ENCODE assay signal across 8 mouse cellular contexts in the genomic region with DNA sequence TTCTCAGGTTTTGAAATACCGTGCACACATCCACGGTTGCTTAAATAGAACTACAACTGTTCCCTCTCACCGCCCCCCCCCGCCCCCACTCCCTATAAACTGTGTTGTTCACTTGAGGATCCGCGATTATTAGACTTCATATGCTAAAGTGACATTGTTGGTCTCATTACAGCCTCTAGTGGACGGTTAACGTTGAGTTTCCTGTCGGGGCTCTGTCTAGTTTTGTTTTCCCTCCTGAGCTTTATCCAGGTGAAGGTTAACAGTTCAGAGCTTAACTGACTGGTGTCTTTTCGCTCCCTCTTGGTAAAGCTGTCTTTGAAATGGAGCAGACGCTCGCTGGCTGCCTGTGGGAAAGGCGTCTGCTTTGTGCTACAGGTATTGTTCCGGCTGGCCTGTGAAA. TPM values are rescaled to one million over a fixed set of nuclear protein-coding genes. Genes with fewer than 3 reads are reported as not detected.
A peak's percentile ranks its signal among the peaks of the same experiment; 100 is the strongest.
DNase-seq lines count a peak whose midpoint lies in the region; ATAC-seq and TF ChIP-seq lines count a peak whose summit lies in the region.

No protein-coding gene starts in this region.

- no peak for TF ChIP-seq EP300 in MEL (IDR thresholded peaks at IDR 0.05; ENCODE audit: low read depth in 1 of 2, low read length in 2 of 2)

- H3K4me3 ChIP-seq in MEL (ENCODE audit: control insufficient read depth in 1 of 2, insufficient read depth in 1 of 2, low read depth in 2 of 2, low read length in 2 of 2): peak overlapping the region; percentile 16 to 46; a peak in 3 of 4 replicates
- peak overlapping the region; percentile 85; the same call in 1 of the 2 replicates for H3K4me3 ChIP-seq in embryonic facial prominence, embryonic 13.5 days
- H3K4me3 ChIP-seq in hindbrain, embryonic 13.5 days: peak overlapping the region; percentile 90
- peak overlapping the region; percentile 84 for H3K4me3 ChIP-seq in liver, embryonic 13.5 days (replicated peaks)
- H3K4me3 ChIP-seq in neural tube, embryonic 12.5 days: no peak overlapping the region

- DNase-seq in B cell, adult 2 months: peak; percentile 37 to 48
- DNase-seq in MEL (ENCODE audit: low read depth, low spot score): peak; percentile 76
- peak; percentile 9 for DNase-seq in liver, embryonic 13.5 days
- DNase-seq in urinary bladder, adult 2 months (ENCODE audit: low spot score): no peak
- DNase-seq in urinary bladder, postnatal 10 days (ENCODE audit: low spot score): no peak

- ATAC-seq in embryonic facial prominence, embryonic 13.5 days (ENCODE audit: insufficient number of reproducible peaks, insufficient read depth, low FRiP score, low TSS enrichment, low read depth): no peak
- no peak for ATAC-seq in hindbrain, embryonic 13.5 days (ENCODE audit: low FRiP score)
- ATAC-seq in liver, embryonic 13.5 days (ENCODE audit: low read depth): no peak
- no peak for ATAC-seq in neural tube, embryonic 12.5 days (ENCODE audit: low FRiP score, low read depth)

- 3% methylated on average over 14 of the region's 14 CpGs for WGBS in embryonic facial prominence, embryonic 13.5 days
- WGBS in hindbrain, embryonic 13.5 days: 4% methylated on average over 14 of the region's 14 CpGs
- WGBS in liver, embryonic 13.5 days (ENCODE audit: insufficient replicate concordance): 6% methylated on average over 14 of the region's 14 CpGs
- 2% methylated on average over 14 of the region's 14 CpGs for WGBS in neural tube, embryonic 12.5 days

- peaks cover 2% of the 10 kb centered on the region; the same call in 1 of the 2 replicates for H3K79me2 ChIP-seq in MEL (ENCODE audit: control insufficient read depth, insufficient read depth, low read length, poor library complexity)

- no peak overlapping the region; the same call in 1 of the 2 replicates for H3K9ac ChIP-seq in MEL (ENCODE audit: control insufficient read depth, low read depth, low read length, poor library complexity, severe bottlenecking)
- H3K9ac ChIP-seq in embryonic facial prominence, embryonic 13.5 days: no peak overlapping the region
- H3K9ac ChIP-seq in hindbrain, embryonic 13.5 days: no peak overlapping the region
- no peak overlapping the region for H3K9ac ChIP-seq in liver, embryonic 13.5 days
- H3K9ac ChIP-seq in neural tube, embryonic 12.5 days: no peak overlapping the region

- H3K4me2 ChIP-seq in embryonic facial prominence, embryonic 13.5 days: peak overlapping the region; percentile 85
- H3K4me2 ChIP-seq in hindbrain, embryonic 13.5 days: peak overlapping the region; percentile 87
- H3K4me2 ChIP-seq in liver, embryonic 13.5 days: peak overlapping the region; percentile 99
- peak overlapping the region; percentile 90 for H3K4me2 ChIP-seq in neural tube, embryonic 12.5 days (replicated peaks)

- peaks cover 0 to 2% of the 10 kb centered on the region in 2 experiments; a peak in 3 of 4 replicates for H3K4me1 ChIP-seq in MEL (ENCODE audit: control insufficient read depth in 1 of 2, insufficient read depth in 2 of 2, low read length in 2 of 2)
- H3K4me1 ChIP-seq in embryonic facial prominence, embryonic 13.5 days: peaks cover 29% of the 10 kb centered on the region
- H3K4me1 ChIP-seq in hindbrain, embryonic 13.5 days (replicated peaks): peaks cover 31% of the 10 kb centered on the region
- H3K4me1 ChIP-seq in liver, embryonic 13.5 days (replicated peaks): peaks cover 35% of the 10 kb centered on the region
- peaks cover 28% of the 10 kb centered on the region for H3K4me1 ChIP-seq in neural tube, embryonic 12.5 days

- no peaks in the 10 kb centered on the region for H3K9me3 ChIP-seq in MEL (replicated peaks; ENCODE audit: insufficient read depth, low read length)
- no peaks in the 10 kb centered on the region for H3K9me3 ChIP-seq in embryonic facial prominence, embryonic 13.5 days
- no peaks in the 10 kb centered on the region for H3K9me3 ChIP-seq in hindbrain, embryonic 13.5 days
- no peaks in the 10 kb centered on the region for H3K9me3 ChIP-seq in liver, embryonic 13.5 days (replicated peaks)
- H3K9me3 ChIP-seq in neural tube, embryonic 12.5 days: no peaks in the 10 kb centered on the region

- H3K27ac ChIP-seq in MEL (ENCODE audit: control insufficient read depth, low read depth, low read length): no peak overlapping the region
- no peak overlapping the region for H3K27ac ChIP-seq in embryonic facial prominence, embryonic 13.5 days
- H3K27ac ChIP-seq in hindbrain, embryonic 13.5 days: no peak overlapping the region
- no peak overlapping the region for H3K27ac ChIP-seq in liver, embryonic 13.5 days
- H3K27ac ChIP-seq in neural tube, embryonic 12.5 days: no peak overlapping the region

- TF ChIP-seq CTCF in MEL (IDR thresholded peaks at IDR 0.05 in 2 of 3, conservative IDR thresholded peaks at IDR 0.05 in 1 of 3; ENCODE audit: control insufficient read depth in 1 of 3, insufficient read depth in 1 of 3, low read depth in 2 of 3, low read length in 3 of 3, poor library complexity in 1 of 3, severe bottlenecking in 1 of 3): peak in 2 of 3 experiments; percentile 48 to 63; a peak in 4 of 6 replicates

- H3K27me3 ChIP-seq in MEL (ENCODE audit: control insufficient read depth in 1 of 2, insufficient read depth in 2 of 2, low read length in 2 of 2): peaks cover 0 to 1% of the 10 kb centered on the region in 2 experiments; a peak in 1 of 4 replicates
- peaks cover 12% of the 10 kb centered on the region for H3K27me3 ChIP-seq in embryonic facial prominence, embryonic 13.5 days
- H3K27me3 ChIP-seq in hindbrain, embryonic 13.5 days: peaks cover 3% of the 10 kb centered on the region; the same call in 1 of the 2 replicates
- no peaks in the 10 kb centered on the region for H3K27me3 ChIP-seq in liver, embryonic 13.5 days
- H3K27me3 ChIP-seq in neural tube, embryonic 12.5 days (replicated peaks): no peaks in the 10 kb centered on the region

- peak; percentile 61 for TF ChIP-seq RAD21 in MEL (IDR thresholded peaks at IDR 0.05; ENCODE audit: low read depth, low read length)

- H3K36me3 ChIP-seq in MEL (ENCODE audit: control insufficient read depth in 1 of 2, insufficient read depth in 2 of 2, low read length in 2 of 2): no peaks in the 10 kb centered on the region
- H3K36me3 ChIP-seq in embryonic facial prominence, embryonic 13.5 days: no peaks in the 10 kb centered on the region
- no peaks in the 10 kb centered on the region for H3K36me3 ChIP-seq in hindbrain, embryonic 13.5 days
- no peaks in the 10 kb centered on the region for H3K36me3 ChIP-seq in liver, embryonic 13.5 days
- no peaks in the 10 kb centered on the region for H3K36me3 ChIP-seq in neural tube, embryonic 12.5 days

- no peak for TF ChIP-seq POLR2A in MEL (IDR thresholded peaks at IDR 0.05; ENCODE audit: control insufficient read depth in 1 of 2, insufficient read depth in 1 of 2, low read depth in 1 of 2, low read length in 2 of 2, poor library complexity in 1 of 2)

TF ChIP-seq in MEL, 35 proteins besides CTCF, POLR2A, EP300 and RAD21:
- TF ChIP-seq SMC3 (IDR thresholded peaks at IDR 0.05; ENCODE audit: low read depth, low read length) (peak; percentile 48), KAT2A (conservative IDR thresholded peaks at IDR 0.05; ENCODE audit: low read depth, low read length) (no peak), MYC (IDR thresholded peaks at IDR 0.05; ENCODE audit: low read depth, low read length) (no peak), ZC3H11A (IDR thresholded peaks at IDR 0.05; ENCODE audit: low read depth, low read length) (peak; percentile 46; the same call in 1 of the 2 replicates), SIN3A (IDR thresholded peaks at IDR 0.05; ENCODE audit: low read length) (0 out of 2 replicates have a peak, but pooled peaks have one; percentile 3), RCOR1 (IDR thresholded peaks at IDR 0.05; ENCODE audit: low read depth, low read length) (no peak), CHD2 (IDR thresholded peaks at IDR 0.05; ENCODE audit: low read length) (no peak), HCFC1 (IDR thresholded peaks at IDR 0.05; ENCODE audit: low read depth, low read length) (no peak)

RNA-seq across cellular contexts. Expression of gene Atxn1, which starts 1.8 kb away (rescaled TPM):
- 0.39 and 0.98 TPM in 2 replicates for total RNA-seq in MEL (2012; rRNA removed)
- polyA plus RNA-seq in MEL (2012; ENCODE audit: insufficient read depth in 1 of 2, insufficient read length in 2 of 2, low read depth in 1 of 2, low replicate concordance in 2 of 2, missing spikeins in 1 of 2): 1 to 10 TPM in 1 of 2 experiments, not detected in 1; 1.1 TPM
- 5.5 and 7.7 TPM in 2 replicates for polyA plus RNA-seq in embryonic facial prominence, embryonic 13.5 days (2015; fragmentation: Nextera tagmentation; extraction: Ambion mirVana)
- 7.5 and 8.1 TPM in 2 replicates for polyA plus RNA-seq in hindbrain, embryonic 13.5 days (2015; fragmentation: Nextera tagmentation; extraction: Ambion mirVana)
- polyA plus RNA-seq in liver, embryonic 13.5 days (2015; fragmentation: Nextera tagmentation; extraction: Ambion mirVana): 1.5 and 1.8 TPM in 2 replicates
- 3.4 and 4.2 TPM in 2 replicates for polyA plus RNA-seq in neural tube, embryonic 12.5 days (2016; fragmentation: Nextera tagmentation; extraction: Ambion mirVana)
- polyA plus RNA-seq in urinary bladder, adult 2 months (2012; rRNA removed): 12.4 and 17.5 TPM in 2 replicates

Comparison
In these comparisons a context has a peak if more than half of its experiments do, and no peak if none do; other contexts are left out.
1. DNase-seq: peak in B cell, adult 2 months (2 of 2), MEL (single experiment) and liver, embryonic 13.5 days (single experiment); none in urinary bladder, adult 2 months (single experiment) and urinary bladder, postnatal 10 days (single experiment).
2. Peak in every context shown above with its lines, with median percentiles within 50 percentile points of each other: H3K4me2 ChIP-seq.